Mouse (Mus musculus): ENCODE data around the gene Arl8b. TPM values are rescaled to one million over a fixed set of nuclear protein-coding genes. Genes with fewer than 3 reads are reported as not detected.

Arl8b gene
- polyA plus RNA-seq, 1 experiment from 2014 or later: 73.6 TPM

GRCm38 (mm10) chr6:108805194-108805593 lies 22.3 kb downstream of the Arl8b start:
- no peaks in the 10 kb centered on the region for H3K36me3 ChIP-seq (ENCODE audit: control insufficient read depth, insufficient read depth, low read length)
- DNase-seq (ENCODE audit: low spot score): no peak
- H3K4me2 ChIP-seq (ENCODE audit: low read length): no peak overlapping the region
- no peaks in the 10 kb centered on the region for H3K9me3 ChIP-seq (ENCODE audit: control insufficient read depth, low read length)
- no peak overlapping the region for H3K4me3 ChIP-seq (ENCODE audit: low read depth, low read length)
- no peak overlapping the region for H3K9ac ChIP-seq (ENCODE audit: low read length)
- H3K27me3 ChIP-seq (replicated peaks; ENCODE audit: control insufficient read depth, insufficient read depth, low read length): no peaks in the 10 kb centered on the region
- no peak overlapping the region for H3K27ac ChIP-seq (ENCODE audit: low read depth)
- no peak for ATAC-seq (replicated peaks; ENCODE audit: low FRiP score, low TSS enrichment, low read depth)
- WGBS: 56% methylated on average over 1 of the region's 1 CpGs
- peaks cover 8% of the 10 kb centered on the region for H3K4me1 ChIP-seq (replicated peaks; ENCODE audit: control insufficient read depth, insufficient read depth, low read length)

- Histone ChIP-seq H3K27ac (ENCODE audit: low read depth) (no peak overlapping the region), H3K4me1 (replicated peaks; ENCODE audit: control insufficient read depth, insufficient read depth, low read length) (peaks cover 8% of the 10 kb centered on the region), H3K9me3 (ENCODE audit: control insufficient read depth, low read length) (no peaks in the 10 kb centered on the region), H3K9ac (ENCODE audit: low read length) (no peak overlapping the region), H3K27me3 (replicated peaks; ENCODE audit: control insufficient read depth, insufficient read depth, low read length) (no peaks in the 10 kb centered on the region), H3K4me3 (ENCODE audit: low read depth, low read length) (no peak overlapping the region), H3K36me3 (ENCODE audit: control insufficient read depth, insufficient read depth, low read length) (no peaks in the 10 kb centered on the region), H3K4me2 (ENCODE audit: low read length) (no peak overlapping the region)
- ATAC-seq (replicated peaks; ENCODE audit: low FRiP score, low TSS enrichment, low read depth) (no peak), DNase-seq (ENCODE audit: low spot score) (no peak)
- 69% methylated on average over 7 of the region's 7 CpGs for WGBS
Observed at GRCm38 (mm10) chr6:108805871-108806270, 23.0 kb downstream of the Arl8b start.

- H3K36me3 ChIP-seq (ENCODE audit: control insufficient read depth, insufficient read depth, low read length): no peaks in the 10 kb centered on the region
- no peak overlapping the region for H3K27ac ChIP-seq (ENCODE audit: low read depth)
- WGBS: 69% methylated on average over 3 of the region's 3 CpGs
- ATAC-seq (replicated peaks; ENCODE audit: low FRiP score, low TSS enrichment, low read depth): no peak
- no peaks in the 10 kb centered on the region for H3K9me3 ChIP-seq (ENCODE audit: control insufficient read depth, low read length)
- peaks cover 8% of the 10 kb centered on the region for H3K4me1 ChIP-seq (replicated peaks; ENCODE audit: control insufficient read depth, insufficient read depth, low read length)
- H3K9ac ChIP-seq (ENCODE audit: low read length): no peak overlapping the region
- H3K4me2 ChIP-seq (ENCODE audit: low read length): no peak overlapping the region
- no peak overlapping the region for H3K4me3 ChIP-seq (ENCODE audit: low read depth, low read length)
- no peak for DNase-seq (ENCODE audit: low spot score)
- H3K27me3 ChIP-seq (replicated peaks; ENCODE audit: control insufficient read depth, insufficient read depth, low read length): no peaks in the 10 kb centered on the region
Observed at GRCm38 (mm10) chr6:108807446-108807845, 24.5 kb downstream of the Arl8b start.

GRCm38 (mm10) chr6:108808786-108809185 lies 25.9 kb downstream of the Arl8b start:
- Histone ChIP-seq H3K4me2 (ENCODE audit: low read length) (no peak overlapping the region), H3K9ac (ENCODE audit: low read length) (no peak overlapping the region), H3K27me3 (replicated peaks; ENCODE audit: control insufficient read depth, insufficient read depth, low read length) (no peaks in the 10 kb centered on the region), H3K27ac (ENCODE audit: low read depth) (no peak overlapping the region), H3K4me1 (replicated peaks; ENCODE audit: control insufficient read depth, insufficient read depth, low read length) (peaks cover 8% of the 10 kb centered on the region), H3K9me3 (ENCODE audit: control insufficient read depth, low read length) (no peaks in the 10 kb centered on the region), H3K36me3 (ENCODE audit: control insufficient read depth, insufficient read depth, low read length) (no peaks in the 10 kb centered on the region), H3K4me3 (ENCODE audit: low read depth, low read length) (no peak overlapping the region)
- no peak for ATAC-seq (replicated peaks; ENCODE audit: low FRiP score, low TSS enrichment, low read depth)
- 81% methylated on average over 1 of the region's 1 CpGs for WGBS
- DNase-seq (ENCODE audit: low spot score): no peak

- WGBS: 73% methylated on average over 10 of the region's 10 CpGs
Observed at GRCm38 (mm10) chr6:108810237-108810636, 27.3 kb downstream of the Arl8b start.

GRCm38 (mm10) chr6:108812134-108812533 lies 29.2 kb downstream of the Arl8b start:
- ATAC-seq (replicated peaks; ENCODE audit: low FRiP score, low TSS enrichment, low read depth) (no peak), DNase-seq (ENCODE audit: low spot score) (no peak)
- H3K9ac ChIP-seq (ENCODE audit: low read length): no peak overlapping the region
- no peaks in the 10 kb centered on the region for H3K9me3 ChIP-seq (ENCODE audit: control insufficient read depth, low read length)
- no peak overlapping the region for H3K27ac ChIP-seq (ENCODE audit: low read depth)
- peaks cover 9% of the 10 kb centered on the region for H3K36me3 ChIP-seq (ENCODE audit: control insufficient read depth, insufficient read depth, low read length)
- no peak overlapping the region for H3K4me2 ChIP-seq (ENCODE audit: low read length)
- H3K27me3 ChIP-seq (replicated peaks; ENCODE audit: control insufficient read depth, insufficient read depth, low read length): no peaks in the 10 kb centered on the region
- H3K4me1 ChIP-seq (replicated peaks; ENCODE audit: control insufficient read depth, insufficient read depth, low read length): no peaks in the 10 kb centered on the region
- no peak overlapping the region for H3K4me3 ChIP-seq (ENCODE audit: low read depth, low read length)
- WGBS: 84% methylated on average over 2 of the region's 2 CpGs

More at GRCm38 (mm10) chr6:108810237-108810636, 27.3 kb downstream of the Arl8b start:
- DNase-seq (ENCODE audit: low spot score) (no peak), ATAC-seq (replicated peaks; ENCODE audit: low FRiP score, low TSS enrichment, low read depth) (no peak)
- Histone ChIP-seq H3K36me3 (ENCODE audit: control insufficient read depth, insufficient read depth, low read length) (peaks cover 6% of the 10 kb centered on the region), H3K4me2 (ENCODE audit: low read length) (no peak overlapping the region), H3K4me3 (ENCODE audit: low read depth, low read length) (no peak overlapping the region), H3K9me3 (ENCODE audit: control insufficient read depth, low read length) (no peaks in the 10 kb centered on the region), H3K4me1 (replicated peaks; ENCODE audit: control insufficient read depth, insufficient read depth, low read length) (peaks cover 1% of the 10 kb centered on the region; the same call in 1 of the 2 replicates), H3K9ac (ENCODE audit: low read length) (no peak overlapping the region), H3K27ac (ENCODE audit: low read depth) (no peak overlapping the region), H3K27me3 (replicated peaks; ENCODE audit: control insufficient read depth, insufficient read depth, low read length) (no peaks in the 10 kb centered on the region)

GRCm38 (mm10) chr6:108817510-108817909 lies 34.6 kb downstream of the Arl8b start:
- H3K36me3 ChIP-seq (ENCODE audit: control insufficient read depth, insufficient read depth, low read length): peaks cover 57% of the 10 kb centered on the region
- 70% methylated on average over 4 of the region's 4 CpGs for WGBS
- no peak for DNase-seq (ENCODE audit: low spot score)

GRCm38 (mm10) chr6:108824816-108825545 lies 42.1 kb downstream of the Arl8b start:
- peaks cover 6% of the 10 kb centered on the region for H3K4me1 ChIP-seq (replicated peaks; ENCODE audit: control insufficient read depth, insufficient read depth, low read length)
- H3K9ac ChIP-seq (ENCODE audit: low read length): no peak overlapping the region
- no peaks in the 10 kb centered on the region for H3K9me3 ChIP-seq (ENCODE audit: control insufficient read depth, low read length)
- DNase-seq (ENCODE audit: low spot score) (no peak), ATAC-seq (replicated peaks; ENCODE audit: low FRiP score, low TSS enrichment, low read depth) (no peak)
- peaks cover 37% of the 10 kb centered on the region for H3K36me3 ChIP-seq (ENCODE audit: control insufficient read depth, insufficient read depth, low read length)
- no peak overlapping the region for H3K27ac ChIP-seq (ENCODE audit: low read depth)
- no peak overlapping the region for H3K4me2 ChIP-seq (ENCODE audit: low read length)
- no peak overlapping the region for H3K4me3 ChIP-seq (ENCODE audit: low read depth, low read length)
- H3K27me3 ChIP-seq (replicated peaks; ENCODE audit: control insufficient read depth, insufficient read depth, low read length): no peaks in the 10 kb centered on the region
- WGBS: 71% methylated on average over 7 of the region's 7 CpGs

More at GRCm38 (mm10) chr6:108817510-108817909, 34.6 kb downstream of the Arl8b start:
- H3K27me3 ChIP-seq (replicated peaks; ENCODE audit: control insufficient read depth, insufficient read depth, low read length): no peaks in the 10 kb centered on the region
- no peak for ATAC-seq (replicated peaks; ENCODE audit: low FRiP score, low TSS enrichment, low read depth)
- H3K9me3 ChIP-seq (ENCODE audit: control insufficient read depth, low read length): no peaks in the 10 kb centered on the region
- no peak overlapping the region for H3K27ac ChIP-seq (ENCODE audit: low read depth)
- H3K9ac ChIP-seq (ENCODE audit: low read length): no peak overlapping the region
- H3K4me2 ChIP-seq (ENCODE audit: low read length): no peak overlapping the region
- H3K4me3 ChIP-seq (ENCODE audit: low read depth, low read length): no peak overlapping the region
- no peaks in the 10 kb centered on the region for H3K4me1 ChIP-seq (replicated peaks; ENCODE audit: control insufficient read depth, insufficient read depth, low read length)

- H3K4me3 ChIP-seq (ENCODE audit: low read depth, low read length): no peak overlapping the region
- H3K27me3 ChIP-seq (replicated peaks; ENCODE audit: control insufficient read depth, insufficient read depth, low read length): no peaks in the 10 kb centered on the region
- WGBS: 77% methylated on average over 3 of the region's 3 CpGs
- no peak overlapping the region for H3K4me2 ChIP-seq (ENCODE audit: low read length)
- ATAC-seq (replicated peaks; ENCODE audit: low FRiP score, low TSS enrichment, low read depth) (no peak), DNase-seq (ENCODE audit: low spot score) (no peak)
- H3K4me1 ChIP-seq (replicated peaks; ENCODE audit: control insufficient read depth, insufficient read depth, low read length): peaks cover 10% of the 10 kb centered on the region
- H3K27ac ChIP-seq (ENCODE audit: low read depth): no peak overlapping the region
- no peaks in the 10 kb centered on the region for H3K9me3 ChIP-seq (ENCODE audit: control insufficient read depth, low read length)
- H3K36me3 ChIP-seq (ENCODE audit: control insufficient read depth, insufficient read depth, low read length): peaks cover 27% of the 10 kb centered on the region
- H3K9ac ChIP-seq (ENCODE audit: low read length): no peak overlapping the region
Observed at GRCm38 (mm10) chr6:108826070-108826469, 43.2 kb downstream of the Arl8b start.

All from intestine, embryonic 14.5 days (tissue).